Mouse (Mus musculus) right cerebral cortex, postnatal 36 days (tissue): ENCODE data around the gene Trnau1ap.
A peak's percentile ranks its signal among the peaks of the same experiment; 100 is the strongest.
"Not testable (repeated sequence)": the region's sequence is repeated elsewhere in the genome, so short reads cannot be mapped to it uniquely, and the experiment has no call there.

Source experiments
- DNase-seq, 2 experiments: peaks; one replicate each; pipeline ENCODE4 v3.0.0; 2022; ENCODE audit warnings: low spot score in 2 of 2, mixed read lengths in 1 of 2

The Trnau1ap gene

GRCm38 (mm10) chr4:132301486-132301885 is 27.9 kb downstream of the Trnau1ap start:
- DNase-seq = no peak

GRCm38 (mm10) chr4:132299849-132300248 is 29.5 kb downstream of the Trnau1ap start:
- no peak for DNase-seq

- no peak for DNase-seq
Measured at GRCm38 (mm10) chr4:132295696-132296390, 33.5 kb downstream of the Trnau1ap start.

- DNase-seq = no peak
Measured at GRCm38 (mm10) chr4:132293682-132294240, 35.6 kb downstream of the Trnau1ap start.

- DNase-seq = no peak
Measured at GRCm38 (mm10) chr4:132292988-132293387, 36.4 kb downstream of the Trnau1ap start.

DNA sequence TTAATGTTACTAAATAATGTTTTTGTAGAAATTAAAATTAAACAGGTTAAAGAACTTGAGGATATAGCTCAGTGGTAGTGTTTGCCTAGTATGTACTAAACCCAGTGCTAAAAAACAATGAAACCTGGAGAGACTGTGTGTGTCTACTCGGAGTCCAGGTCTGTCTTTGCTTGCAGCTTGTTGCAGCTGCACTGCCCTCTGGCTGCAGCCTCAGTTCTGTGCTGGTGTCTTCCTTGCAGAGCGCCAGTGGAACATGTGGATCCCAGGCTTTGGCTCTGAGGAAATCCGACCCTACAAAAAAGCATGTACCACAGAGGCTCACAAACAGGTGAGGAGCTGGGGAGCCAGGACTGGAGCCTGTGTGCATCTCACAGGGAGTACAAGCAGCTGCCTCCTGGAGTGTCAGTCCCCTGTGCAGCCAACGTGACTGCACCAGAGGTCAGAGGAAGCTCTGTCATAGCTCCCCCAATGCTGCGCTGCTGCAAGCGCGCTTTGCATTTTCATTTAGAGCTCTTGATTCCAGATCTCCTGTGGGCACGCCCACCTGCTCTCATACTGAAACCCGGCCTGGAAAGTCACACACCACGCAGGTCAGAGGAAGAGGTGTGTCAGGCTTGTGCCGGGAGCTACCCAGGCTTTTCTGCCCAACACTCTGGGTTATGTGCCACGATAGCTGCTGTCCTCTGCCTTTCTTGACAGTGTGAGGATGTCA is 37.6 kb downstream of the Trnau1ap start:
- DNase-seq = no peak

- no peak for DNase-seq
Measured at GRCm38 (mm10) chr4:132291056-132291455, 38.3 kb downstream of the Trnau1ap start.

DNA sequence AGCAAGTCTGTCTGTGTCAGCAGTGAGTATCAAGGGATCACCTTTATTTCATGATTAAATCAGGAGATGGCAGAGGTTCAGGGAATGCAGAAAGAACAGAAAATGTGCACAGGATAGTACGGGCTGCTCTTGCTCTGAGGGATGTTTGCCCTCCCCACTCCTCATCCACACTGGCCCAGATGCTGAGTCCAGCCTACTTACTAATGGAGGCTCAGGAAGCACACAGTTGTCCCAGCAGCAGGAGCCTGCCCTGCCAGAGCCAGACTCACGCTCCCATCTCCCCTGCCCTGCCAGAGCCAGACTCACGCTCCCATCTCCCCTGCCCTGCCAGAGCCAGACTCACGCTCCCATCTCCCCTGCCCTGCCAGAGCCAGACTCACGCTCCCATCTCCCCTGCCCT is 40.5 kb downstream of the Trnau1ap start:
- not testable (repeated sequence) for DNase-seq

DNA sequence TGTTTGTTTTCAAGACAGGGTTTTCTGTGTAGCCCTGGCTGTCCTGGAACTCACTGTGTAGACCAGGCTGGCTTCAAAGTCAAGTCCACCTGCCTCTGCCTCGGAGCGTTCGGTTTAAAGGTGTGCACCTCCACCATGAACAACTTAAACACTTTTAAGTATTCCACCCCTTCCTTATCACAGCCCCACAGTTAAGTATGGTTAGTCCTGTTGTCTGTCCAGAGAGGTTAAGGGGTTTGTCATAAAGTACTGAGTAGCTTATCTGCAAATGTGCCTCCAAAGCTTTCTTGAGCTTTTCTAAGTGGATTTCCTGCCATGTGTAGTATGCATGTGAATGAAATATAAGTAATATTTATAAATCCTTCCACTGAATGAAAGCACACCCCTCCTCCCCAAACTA is 53.4 kb downstream of the Trnau1ap start:
- DNase-seq = no peak

DNA sequence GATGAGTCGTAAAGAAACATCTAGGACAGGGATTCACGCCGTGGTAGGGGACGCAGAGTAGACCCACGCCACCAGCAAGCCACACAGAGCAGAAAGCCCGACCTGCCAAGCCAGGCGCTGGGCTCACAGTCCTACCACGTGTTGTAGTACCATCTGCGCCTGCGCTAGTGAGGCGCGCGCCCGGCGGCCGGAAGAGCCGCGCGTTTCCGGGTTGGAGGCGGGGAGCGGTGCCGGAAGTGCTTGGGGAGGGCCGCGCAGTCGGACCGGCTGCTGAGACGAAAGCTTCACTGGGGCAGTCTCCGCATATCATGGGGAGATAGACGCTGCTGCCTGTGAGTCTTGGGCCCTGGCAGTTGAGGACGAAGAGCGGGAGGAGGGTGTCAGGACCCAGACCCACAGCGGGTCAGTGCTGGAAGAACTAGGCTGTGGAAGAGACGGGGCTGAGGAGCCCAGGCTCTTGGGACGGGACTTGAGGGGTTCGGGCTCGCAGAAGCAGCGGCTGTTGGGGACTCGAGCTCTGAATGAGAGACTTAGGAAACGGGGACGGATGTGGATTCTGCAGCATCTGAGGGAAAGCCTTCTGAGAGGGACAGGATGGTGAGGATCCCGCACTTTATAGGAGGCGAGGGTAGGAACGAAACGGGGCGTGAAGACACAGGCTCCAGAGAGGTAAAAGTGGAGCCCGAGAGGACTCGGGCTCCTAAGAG is 55.0 kb downstream of the Trnau1ap start, which contains the start of gene Taf12:
Taf12 (plus strand) TSS at position 220 of the 707 bp plus-strand sequence.
- DNase-seq = peak; percentile 89 to 91

DNA sequence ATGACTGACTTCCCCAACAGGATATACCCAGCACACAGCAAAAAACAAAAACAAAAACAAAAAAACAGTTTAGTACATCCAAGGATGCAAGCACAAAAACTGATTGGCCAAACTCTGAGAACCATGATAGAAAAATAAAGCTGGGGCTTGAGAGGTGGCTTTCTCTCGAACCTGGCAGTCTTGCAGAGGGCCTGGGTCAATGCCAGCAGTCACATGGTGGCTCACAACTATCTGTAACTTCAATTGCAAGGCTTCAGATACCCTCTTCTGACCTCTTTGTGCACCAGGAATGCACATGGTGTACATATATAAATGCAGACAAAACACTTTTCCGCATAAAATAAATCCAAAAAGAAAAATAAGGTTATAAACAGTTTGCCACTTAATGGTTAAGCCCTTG is 56.2 kb downstream of the Trnau1ap start:
- DNase-seq = no peak

- DNase-seq = peak; percentile 75 to 82
Measured at GRCm38 (mm10) chr4:132269740-132270560, 59.4 kb downstream of the Trnau1ap start.

DNA sequence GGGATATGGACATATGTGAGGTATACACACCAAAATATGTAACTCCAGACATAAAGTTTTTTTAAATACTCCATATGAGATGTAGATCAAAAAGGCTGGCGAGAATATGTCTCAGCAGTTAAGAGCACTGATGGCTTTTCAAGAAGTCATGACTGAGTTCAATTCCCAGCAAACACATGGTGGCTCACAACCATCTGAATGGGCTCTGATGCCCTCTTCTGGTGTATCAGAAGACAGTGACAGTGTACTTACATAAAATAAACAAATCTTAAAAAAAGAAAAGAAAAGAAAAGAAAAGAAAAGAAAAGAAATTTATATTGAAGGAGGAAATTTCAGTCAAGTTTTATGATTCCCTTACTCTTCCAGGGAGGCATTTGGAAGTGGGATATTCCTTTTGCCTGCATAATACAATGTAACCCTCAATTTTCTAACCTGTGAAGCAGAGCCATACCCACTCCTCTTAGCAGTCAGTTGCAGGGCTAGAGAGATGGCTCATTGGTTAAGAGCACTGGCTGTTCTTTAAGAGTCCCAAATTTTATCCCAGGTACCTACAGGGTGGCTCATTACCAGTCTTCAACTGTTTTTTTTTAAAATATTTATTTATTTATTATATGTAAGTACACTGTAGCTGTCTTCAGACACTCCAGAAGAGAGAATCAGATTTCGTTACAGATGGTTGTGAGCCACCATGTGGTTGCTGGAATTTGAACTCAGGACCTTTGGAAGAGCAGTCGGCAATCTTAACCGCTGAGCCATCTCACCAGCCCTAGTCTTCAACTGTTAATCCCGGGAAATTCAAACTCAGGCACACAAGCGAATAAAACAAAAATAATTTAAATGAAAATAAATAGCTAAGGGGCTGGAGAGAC is 60.2 kb downstream of the Trnau1ap start:
- DNase-seq = no peak

GRCm38 (mm10) chr4:132266835-132267349 is 62.4 kb downstream of the Trnau1ap start:
- peak in 1 of 2 experiments; percentile 5 for DNase-seq

DNA sequence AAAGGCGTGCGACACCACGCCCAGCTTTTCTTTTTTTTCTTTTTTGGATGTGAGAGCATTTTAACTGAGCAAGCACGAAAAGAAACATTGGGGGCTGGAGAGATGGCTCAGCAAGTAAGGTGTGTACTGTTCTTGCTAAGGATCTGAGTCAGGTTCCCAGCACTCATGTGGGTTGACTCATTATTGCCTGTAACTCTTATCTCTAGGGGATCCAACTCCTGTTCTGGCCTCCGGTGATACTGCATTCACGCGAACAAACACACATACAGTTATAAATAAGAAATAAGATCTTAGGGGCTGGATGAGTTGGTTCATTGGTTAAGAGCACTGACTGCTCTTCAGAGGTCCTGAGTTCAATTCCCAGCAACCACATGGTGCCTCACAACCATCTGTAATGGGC is 66.0 kb downstream of the Trnau1ap start:
- DNase-seq = no peak

GRCm38 (mm10) chr4:132262358-132262616 is 67.1 kb downstream of the Trnau1ap start:
- no peak for DNase-seq
